25 mouse cellular contexts compared by ENCODE assay signal in the genomic region with DNA sequence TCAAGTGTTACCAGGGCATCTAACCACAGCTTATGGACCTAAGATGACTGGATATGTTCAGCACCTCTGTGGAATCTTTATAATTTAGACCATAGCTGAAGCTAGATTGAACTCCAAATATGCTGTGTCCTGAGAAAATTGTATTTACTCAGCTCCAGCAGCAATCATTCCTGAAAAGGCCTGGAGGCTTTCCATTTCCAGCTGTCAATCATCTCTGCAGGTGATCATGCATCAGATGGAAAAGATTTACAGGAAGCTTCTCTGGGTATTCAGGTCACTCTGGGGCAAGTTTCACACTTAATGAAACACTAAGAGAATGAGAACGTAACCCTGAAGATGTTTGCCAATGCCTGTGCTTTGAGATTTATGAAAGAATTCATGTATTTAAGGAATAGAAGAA.
DNase-seq lines count a peak whose midpoint lies in the region; ATAC-seq lines count a peak whose summit lies in the region.
"Had no signal": no experiment of that assay in that cellular context is flagged by ENCODE, and none has a peak within 500 bp of the region (broad histone marks: within the 10 kb centered on the region; RNA-seq: fewer than 3 reads in every experiment).

No protein-coding gene starts in this region.

- H3K27ac ChIP-seq in hindbrain, embryonic 14.5 days = no peak overlapping the region
- no peak overlapping the region for H3K27ac ChIP-seq in hindbrain, embryonic 12.5 days
- no peak overlapping the region for H3K27ac ChIP-seq in midbrain, embryonic 15.5 days
- no peak overlapping the region for H3K27ac ChIP-seq in midbrain, embryonic 10.5 days (replicated peaks)
- H3K27ac ChIP-seq in neural tube, embryonic 15.5 days (replicated peaks) = no peak overlapping the region
- H3K27ac ChIP-seq: embryonic facial prominence, embryonic 13.5 days; forebrain, embryonic 10.5 days; hindbrain, embryonic 10.5 days; layer of hippocampus, adult 2 months; liver, embryonic 12.5 days; neural tube, embryonic 13.5 days; stomach, embryonic 15.5 days had no signal

- H3K4me3 ChIP-seq in hindbrain, embryonic 14.5 days (replicated peaks; ENCODE audit: low read length) = no peak overlapping the region
- no peak overlapping the region for H3K4me3 ChIP-seq in hindbrain, embryonic 12.5 days
- no peak overlapping the region for H3K4me3 ChIP-seq in midbrain, embryonic 15.5 days
- H3K4me3 ChIP-seq in midbrain, embryonic 10.5 days = no peak overlapping the region
- H3K4me3 ChIP-seq in neural tube, embryonic 15.5 days (replicated peaks) = no peak overlapping the region
- H3K4me3 ChIP-seq: embryonic facial prominence, embryonic 13.5 days; forebrain, embryonic 10.5 days; hindbrain, embryonic 10.5 days; layer of hippocampus, adult 2 months; liver, embryonic 12.5 days; neural tube, embryonic 13.5 days; stomach, embryonic 15.5 days had no signal

- H3K4me2 ChIP-seq in hindbrain, embryonic 14.5 days (replicated peaks) = no peak overlapping the region
- no peak overlapping the region for H3K4me2 ChIP-seq in hindbrain, embryonic 12.5 days (replicated peaks)
- H3K4me2 ChIP-seq in midbrain, embryonic 15.5 days = no peak overlapping the region
- no peak overlapping the region for H3K4me2 ChIP-seq in neural tube, embryonic 15.5 days
- H3K4me2 ChIP-seq: embryonic facial prominence, embryonic 13.5 days; liver, embryonic 12.5 days; neural tube, embryonic 13.5 days; stomach, embryonic 15.5 days had no signal

- no peak overlapping the region for H3K9ac ChIP-seq in hindbrain, embryonic 14.5 days
- H3K9ac ChIP-seq in hindbrain, embryonic 12.5 days = no peak overlapping the region
- no peak overlapping the region for H3K9ac ChIP-seq in midbrain, embryonic 15.5 days
- H3K9ac ChIP-seq in neural tube, embryonic 15.5 days (replicated peaks) = no peak overlapping the region
- H3K9ac ChIP-seq: embryonic facial prominence, embryonic 13.5 days; forebrain, postnatal 0 days; liver, embryonic 12.5 days; liver, postnatal 0 days; neural tube, embryonic 13.5 days; stomach, embryonic 15.5 days had no signal

- peak; percentile 10 for DNase-seq in embryo, embryonic 10.5 days (ENCODE audit: low spot score)
- no peak for DNase-seq in embryo, embryonic 10 days (ENCODE audit: low spot score)
- peak; percentile 40 for DNase-seq in hindbrain, embryonic 14.5 days (ENCODE audit: low spot score)
- DNase-seq in midbrain, embryonic 10.5 days (ENCODE audit: low spot score) = no peak
- DNase-seq: adrenal gland, postnatal 14 days; cerebellum, adult 18-20 months; cerebellum, postnatal 36 days; forebrain, postnatal 0 days; gastrocnemius, postnatal 10 days; heart, postnatal 14 days; kidney, adult 18-20 months; kidney, postnatal 36 days; liver, postnatal 0 days; lung, postnatal 36 days; right cerebral cortex, postnatal 25 days had no signal

- H3K9me3 ChIP-seq in hindbrain, embryonic 14.5 days (ENCODE audit: control insufficient read depth, low read length) = no peaks in the 10 kb centered on the region
- no peaks in the 10 kb centered on the region for H3K9me3 ChIP-seq in hindbrain, embryonic 12.5 days (replicated peaks)
- H3K9me3 ChIP-seq in midbrain, embryonic 15.5 days = no peaks in the 10 kb centered on the region
- H3K9me3 ChIP-seq in midbrain, embryonic 10.5 days (replicated peaks) = no peaks in the 10 kb centered on the region
- H3K9me3 ChIP-seq in neural tube, embryonic 15.5 days (replicated peaks) = no peaks in the 10 kb centered on the region
- H3K9me3 ChIP-seq: embryonic facial prominence, embryonic 13.5 days; forebrain, embryonic 10.5 days; hindbrain, embryonic 10.5 days; liver, embryonic 12.5 days; neural tube, embryonic 13.5 days; stomach, embryonic 15.5 days had no signal

- H3K36me3 ChIP-seq in hindbrain, embryonic 14.5 days (replicated peaks; ENCODE audit: control insufficient read depth, insufficient read depth) = no peaks in the 10 kb centered on the region
- no peaks in the 10 kb centered on the region for H3K36me3 ChIP-seq in hindbrain, embryonic 12.5 days
- H3K36me3 ChIP-seq in midbrain, embryonic 15.5 days (replicated peaks) = no peaks in the 10 kb centered on the region
- no peaks in the 10 kb centered on the region for H3K36me3 ChIP-seq in midbrain, embryonic 10.5 days
- no peaks in the 10 kb centered on the region for H3K36me3 ChIP-seq in neural tube, embryonic 15.5 days
- H3K36me3 ChIP-seq: embryonic facial prominence, embryonic 13.5 days; forebrain, embryonic 10.5 days; hindbrain, embryonic 10.5 days; liver, embryonic 12.5 days; neural tube, embryonic 13.5 days; stomach, embryonic 15.5 days had no signal

- 50% methylated on average over 1 of the region's 1 CpGs for WGBS in hindbrain, embryonic 14.5 days
- WGBS in hindbrain, embryonic 12.5 days = 38% methylated on average over 1 of the region's 1 CpGs
- 38% methylated on average over 1 of the region's 1 CpGs for WGBS in midbrain, embryonic 15.5 days
- WGBS in midbrain, embryonic 10.5 days = 65% methylated on average over 1 of the region's 1 CpGs
- WGBS in neural tube, embryonic 15.5 days = 60% methylated on average over 1 of the region's 1 CpGs

- H3K27me3 ChIP-seq in hindbrain, embryonic 14.5 days (ENCODE audit: control insufficient read depth, insufficient read depth, low read length) = no peaks in the 10 kb centered on the region
- no peaks in the 10 kb centered on the region for H3K27me3 ChIP-seq in hindbrain, embryonic 12.5 days
- no peaks in the 10 kb centered on the region for H3K27me3 ChIP-seq in midbrain, embryonic 15.5 days (replicated peaks)
- H3K27me3 ChIP-seq in midbrain, embryonic 10.5 days (ENCODE audit: low read depth, poor library complexity, severe bottlenecking) = no peaks in the 10 kb centered on the region
- H3K27me3 ChIP-seq in neural tube, embryonic 15.5 days (replicated peaks) = no peaks in the 10 kb centered on the region
- H3K27me3 ChIP-seq: embryonic facial prominence, embryonic 13.5 days; liver, embryonic 12.5 days; neural tube, embryonic 13.5 days; stomach, embryonic 15.5 days had no signal

- no peak for ATAC-seq in hindbrain, embryonic 14.5 days (ENCODE audit: low FRiP score)
- ATAC-seq in hindbrain, embryonic 12.5 days (ENCODE audit: low FRiP score) = no peak
- 0 out of 2 replicates have a peak, but pooled peaks have one; percentile 17 for ATAC-seq in midbrain, embryonic 15.5 days (replicated peaks)
- ATAC-seq in neural tube, embryonic 15.5 days (ENCODE audit: low FRiP score) = no peak
- ATAC-seq: forebrain, postnatal 0 days; liver, embryonic 12.5 days; liver, postnatal 0 days had no signal

- no peaks in the 10 kb centered on the region for H3K4me1 ChIP-seq in hindbrain, embryonic 14.5 days (replicated peaks; ENCODE audit: control insufficient read depth, insufficient read depth, low read length)
- H3K4me1 ChIP-seq in hindbrain, embryonic 12.5 days = no peaks in the 10 kb centered on the region
- no peaks in the 10 kb centered on the region for H3K4me1 ChIP-seq in midbrain, embryonic 15.5 days
- no peaks in the 10 kb centered on the region for H3K4me1 ChIP-seq in midbrain, embryonic 10.5 days
- no peaks in the 10 kb centered on the region for H3K4me1 ChIP-seq in neural tube, embryonic 15.5 days
- H3K4me1 ChIP-seq: embryonic facial prominence, embryonic 13.5 days; hindbrain, embryonic 10.5 days; liver, embryonic 12.5 days; stomach, embryonic 15.5 days had no signal

Comparison
In these comparisons a context has a peak if more than half of its experiments do, and no peak if none do; other contexts are left out.
1. DNase-seq: peak in embryo, embryonic 10.5 days (single experiment) and hindbrain, embryonic 14.5 days (single experiment); none in embryo, embryonic 10 days (single experiment) and midbrain, embryonic 10.5 days (single experiment).